Mouse (Mus musculus) myocyte (in vitro differentiated cells): ENCODE measurements around the gene Lctl. TPM values are rescaled to one million over a fixed set of nuclear protein-coding genes. Genes with fewer than 3 reads are reported as not detected.
"Not testable (repeated sequence)": the region's sequence is repeated elsewhere in the genome, so short reads cannot be mapped to it uniquely, and the experiment has no call there.

Experiments
- H3K27me3 ChIP-seq: one replicate; pipeline ENCODE4 v1.6.1; 2011; ENCODE audit not compliant: control insufficient read depth, insufficient read depth, insufficient read length
- H3K36me3 ChIP-seq: one replicate; pipeline ENCODE4 v1.6.1; 2011; ENCODE audit not compliant: control insufficient read depth, insufficient read depth
- H3K4me2 ChIP-seq: one replicate; pipeline ENCODE4 v1.6.1; 2011; ENCODE audit warnings: low read depth, control low read depth
- H3K4me3 ChIP-seq: one replicate; pipeline ENCODE4 v1.5.1; 2011; ENCODE audit warnings: mild to moderate bottlenecking, control low read depth, moderate library complexity
- H3K79me2 ChIP-seq: one replicate; pipeline ENCODE4 v1.6.1; 2011; ENCODE audit not compliant: control insufficient read depth, insufficient read depth
- H3ac ChIP-seq: one replicate; pipeline ENCODE4 v1.6.1; 2011; ENCODE audit not compliant: control insufficient read depth, insufficient read length
- CEBPB ChIP-seq: IDR thresholded peaks from 2 replicates; pipeline ENCODE4 v1.6.1; 2011; ENCODE audit warnings: mild to moderate bottlenecking, moderate library complexity; ENCODE audit not compliant: poor library complexity, insufficient read depth, severe bottlenecking
- E2F4 ChIP-seq: IDR thresholded peaks from one replicate; pipeline ENCODE4 v1.6.1; 2011; ENCODE audit warnings: mild to moderate bottlenecking, control low read depth, moderate library complexity; ENCODE audit not compliant: insufficient read depth
- MAX ChIP-seq: IDR thresholded peaks from one replicate; pipeline ENCODE4 v1.6.1; 2011; ENCODE audit warnings: low read depth, mild to moderate bottlenecking, control low read depth
- MYOD1 ChIP-seq, 3 experiments: IDR thresholded peaks; one replicate each; pipeline ENCODE4 v1.6.1; 2011; ENCODE audit warnings: control low read depth in 2 of 3, low read depth in 2 of 3, mild to moderate bottlenecking in 2 of 3, moderate library complexity in 1 of 3; ENCODE audit not compliant: insufficient read length in 2 of 3, control insufficient read depth in 1 of 3
- MYOG ChIP-seq, 3 experiments: IDR thresholded peaks; one replicate each; pipeline ENCODE4 v1.6.1; 2011; ENCODE audit warnings: control low read depth in 2 of 3, low read depth in 2 of 3, mild to moderate bottlenecking in 2 of 3; ENCODE audit not compliant: insufficient read length in 2 of 3, control insufficient read depth in 1 of 3, insufficient read depth in 1 of 3
- POLR2A ChIP-seq: IDR thresholded peaks from one replicate; pipeline ENCODE4 v1.6.1; 2011; ENCODE audit warnings: low read depth, mild to moderate bottlenecking, control low read depth, moderate library complexity; ENCODE audit not compliant: insufficient read length
- POLR2AphosphoS2 ChIP-seq: IDR thresholded peaks from one replicate; pipeline ENCODE4 v1.6.1; 2011; ENCODE audit warnings: low read depth, control low read depth; ENCODE audit not compliant: insufficient read length
- REST ChIP-seq: IDR thresholded peaks from one replicate; pipeline ENCODE4 v1.6.1; 2011; ENCODE audit warnings: mild to moderate bottlenecking, control low read depth, moderate library complexity; ENCODE audit not compliant: insufficient read depth, insufficient read length
- SRF ChIP-seq: IDR thresholded peaks from one replicate; pipeline ENCODE4 v1.6.1; 2011; ENCODE audit warnings: low read depth; ENCODE audit not compliant: control insufficient read depth, insufficient read length
- TCF12 ChIP-seq: IDR thresholded peaks from one replicate; pipeline ENCODE4 v1.6.1; 2011; ENCODE audit warnings: mild to moderate bottlenecking, control low read depth; ENCODE audit not compliant: poor library complexity, insufficient read depth, severe bottlenecking
- TCF3 ChIP-seq: IDR thresholded peaks from one replicate; pipeline ENCODE4 v1.6.1; 2011; ENCODE audit warnings: low read depth, control low read depth; ENCODE audit not compliant: insufficient read length
- USF1 ChIP-seq: IDR thresholded peaks from one replicate; pipeline ENCODE4 v1.6.1; 2011; ENCODE audit warnings: low read depth, mild to moderate bottlenecking, control low read depth, moderate library complexity
- polyA plus RNA-seq: library from polyadenylated mRNA; unstranded; fragments of >200 nt; fragmentation: generic; extraction: Trizol; gene quantifications from one replicate; pipeline ENCODE4 v1.2.1, GENCODE M21; 2012; ENCODE audit warnings: missing spikeins

Lctl gene
- polyA plus RNA-seq, 1 experiment = 0.23 TPM

DNA sequence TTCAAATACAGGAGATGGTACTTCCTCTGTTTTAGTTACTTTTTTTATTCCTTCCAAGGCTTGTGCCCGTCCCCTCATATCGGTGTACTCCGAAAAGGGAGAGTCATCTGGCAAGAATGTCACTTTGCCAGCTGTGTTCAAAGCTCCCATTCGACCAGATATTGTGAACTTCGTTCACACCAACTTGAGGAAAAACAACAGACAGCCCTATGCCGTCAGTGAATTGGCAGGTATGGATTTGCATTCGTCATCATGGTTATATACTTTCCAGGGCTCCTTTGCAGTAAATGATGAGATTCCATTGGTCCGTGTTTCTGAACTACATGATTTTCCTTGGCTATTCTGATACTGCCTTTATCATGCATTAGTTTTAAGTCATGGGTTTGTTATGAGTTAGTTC is 57.8 kb downstream of the Lctl start:
- H3K27me3 ChIP-seq = no peaks in the 10 kb centered on the region
- H3K4me2 ChIP-seq = peak overlapping the region; percentile 92
- TF ChIP-seq TCF12 (no peak), MYOD1 (IDR thresholded peaks at IDR 0.05; ENCODE audit: control insufficient read depth in 1 of 3, insufficient read length in 2 of 3, low read depth in 2 of 3) (no peak), E2F4 (no peak), CEBPB (no peak), POLR2A (no peak), REST (no peak), USF1 (no peak)
- H3K79me2 ChIP-seq = peaks cover 57% of the 10 kb centered on the region
- peak overlapping the region; percentile 99 for H3K4me3 ChIP-seq
- H3K36me3 ChIP-seq = peaks cover 45% of the 10 kb centered on the region
- H3ac ChIP-seq = no peak overlapping the region

GRCm38 (mm10) chr9:64175378-64175777 is 58.4 kb downstream of the Lctl start:
- H3ac ChIP-seq = no peak overlapping the region
- H3K36me3 ChIP-seq = peaks cover 49% of the 10 kb centered on the region
- TF ChIP-seq MYOG (IDR thresholded peaks at IDR 0.05; ENCODE audit: control insufficient read depth in 1 of 3, insufficient read depth in 1 of 3, insufficient read length in 2 of 3, low read depth in 2 of 3) (no peak), TCF3 (no peak), SRF (no peak), MYOD1 (IDR thresholded peaks at IDR 0.05; ENCODE audit: control insufficient read depth in 1 of 3, insufficient read length in 2 of 3, low read depth in 2 of 3) (no peak), TCF12 (no peak), CEBPB (no peak), REST (no peak), MAX (no peak), POLR2AphosphoS2 (no peak), E2F4 (no peak), POLR2A (no peak), USF1 (no peak)
- H3K4me3 ChIP-seq = peak overlapping the region; percentile 99
- H3K4me2 ChIP-seq = peak overlapping the region; percentile 92
- H3K79me2 ChIP-seq = peaks cover 57% of the 10 kb centered on the region
- no peaks in the 10 kb centered on the region for H3K27me3 ChIP-seq

- peak overlapping the region; percentile 27 for H3K4me3 ChIP-seq
These were observed 61.6 kb downstream of the Lctl start for GRCm38 (mm10) chr9:64178610-64178973.

DNA sequence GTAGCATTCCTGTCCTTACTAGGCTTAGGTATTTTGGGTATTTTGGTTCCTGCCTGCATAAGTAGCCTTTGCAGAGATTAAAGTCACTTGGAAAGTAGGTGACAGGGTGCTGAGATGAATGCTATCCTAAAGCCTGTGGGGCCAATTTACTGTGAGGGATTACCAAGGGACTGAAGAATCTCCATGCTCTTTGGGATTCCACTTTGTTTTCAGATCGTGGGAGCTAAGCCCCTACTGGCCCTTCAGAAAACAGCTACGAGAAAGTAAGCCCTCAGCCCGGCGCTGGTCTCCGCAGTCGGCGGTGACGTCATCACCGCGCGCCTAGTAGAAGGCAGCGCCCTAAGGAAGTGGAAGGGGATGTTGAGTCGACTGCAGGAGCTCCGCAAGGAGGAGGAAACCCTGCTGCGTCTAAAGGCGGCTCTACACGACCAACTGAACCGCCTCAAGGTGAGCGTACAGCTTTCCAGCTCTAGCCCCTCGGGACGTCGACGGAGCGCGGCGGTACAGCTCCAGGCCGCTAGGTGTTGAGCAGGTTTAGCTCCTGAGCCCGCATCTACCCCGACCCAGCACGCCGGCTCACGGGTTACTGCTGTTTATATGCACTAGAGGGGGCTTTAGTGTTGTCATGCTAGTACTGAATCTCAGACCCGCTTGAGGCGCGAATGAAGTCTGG is 62.2 kb downstream of the Lctl start, which contains the start of gene Snapc5:
Gene Snapc5, plus strand, starts transcription at position 301 of the 673 bp plus-strand sequence.
- H3K79me2 ChIP-seq = peaks cover 26% of the 10 kb centered on the region
- peak within 1 kb of the TSS; percentile 27 for H3K4me3 ChIP-seq
- no peaks in the 10 kb centered on the region for H3K27me3 ChIP-seq
- TF ChIP-seq POLR2AphosphoS2 (peak; percentile 93), SRF (no peak), USF1 (no peak), MYOG (IDR thresholded peaks at IDR 0.05; ENCODE audit: control insufficient read depth in 1 of 3, insufficient read depth in 1 of 3, insufficient read length in 2 of 3, low read depth in 2 of 3) (no peak), POLR2A (peak; percentile 55)
- H3ac ChIP-seq = no peak within 1 kb of the TSS
- H3K4me2 ChIP-seq = peak within 1 kb of the TSS; percentile 63
- peaks cover 70% of the 10 kb centered on the region for H3K36me3 ChIP-seq

More at GRCm38 (mm10) chr9:64178610-64178973, 61.6 kb downstream of the Lctl start:
- peak; percentile 35 for TF ChIP-seq POLR2AphosphoS2
- TF ChIP-seq MAX = no peak
- H3K4me2 ChIP-seq = peak overlapping the region; percentile 63
- H3K27me3 ChIP-seq = no peaks in the 10 kb centered on the region
- H3K36me3 ChIP-seq = peaks cover 70% of the 10 kb centered on the region
- H3K79me2 ChIP-seq = peaks cover 31% of the 10 kb centered on the region
- no peak overlapping the region for H3ac ChIP-seq

DNA sequence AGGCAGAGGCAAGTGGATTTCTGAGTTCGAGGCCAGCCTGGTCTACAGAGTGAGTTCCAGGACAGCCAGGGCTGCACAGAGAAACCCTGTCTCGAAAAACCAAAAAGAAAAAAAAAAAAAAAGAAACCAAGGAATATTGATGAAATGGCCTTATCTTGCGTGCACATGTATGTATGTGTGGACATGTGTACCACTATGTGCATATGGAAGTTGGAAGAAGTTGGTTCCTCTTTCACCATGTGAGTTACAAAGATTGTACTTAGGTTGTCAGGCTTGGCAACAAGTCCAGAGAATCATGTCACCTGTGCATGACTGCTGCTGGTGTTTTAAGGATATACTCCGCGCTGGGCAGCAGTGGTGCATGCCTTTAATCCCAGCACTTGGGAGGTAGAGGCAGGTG is 66.3 kb downstream of the Lctl start:
- H3K4me3 ChIP-seq, H3K4me2 ChIP-seq, H3ac ChIP-seq, H3K27me3 ChIP-seq, H3K79me2 ChIP-seq: not testable (repeated sequence)
- peak; percentile 48 for TF ChIP-seq POLR2AphosphoS2
- peaks cover 43% of the 10 kb centered on the region for H3K36me3 ChIP-seq

GRCm38 (mm10) chr9:64184166-64184840 is 67.4 kb downstream of the Lctl start:
- Histone ChIP-seq H3K4me3 (no peak overlapping the region), H3K4me2 (no peak overlapping the region), H3K79me2 (no peaks in the 10 kb centered on the region), H3K36me3 (peaks cover 35% of the 10 kb centered on the region), H3ac (no peak overlapping the region), H3K27me3 (no peaks in the 10 kb centered on the region)
- peak; percentile 21 for TF ChIP-seq POLR2AphosphoS2
- no peak for TF ChIP-seq TCF3

Other genes starting within 250 kb of the Lctl start
- 1.5 TPM for gene Smad6, start 95.1 kb upstream of the Lctl start, polyA plus RNA-seq
- gene Zwilch, start 56.0 kb downstream of the Lctl start, polyA plus RNA-seq = 7.1 TPM
- gene Rpl4, start 56.2 kb downstream of the Lctl start, polyA plus RNA-seq = 1,028 TPM
- 6.0 TPM for gene Snapc5, start 62.1 kb downstream of the Lctl start, polyA plus RNA-seq
- 0.34 TPM for gene Uchl4, start 118.1 kb downstream of the Lctl start, polyA plus RNA-seq
- gene Map2k1, start 136.5 kb downstream of the Lctl start, polyA plus RNA-seq = 67.3 TPM
- gene Tipin, start 164.4 kb downstream of the Lctl start, polyA plus RNA-seq = 33.1 TPM
- gene Dis3l, start 224.1 kb downstream of the Lctl start, polyA plus RNA-seq = 13.0 TPM